Comparison of ENCODE assay signal across 25 mouse cellular contexts in the genomic region with DNA sequence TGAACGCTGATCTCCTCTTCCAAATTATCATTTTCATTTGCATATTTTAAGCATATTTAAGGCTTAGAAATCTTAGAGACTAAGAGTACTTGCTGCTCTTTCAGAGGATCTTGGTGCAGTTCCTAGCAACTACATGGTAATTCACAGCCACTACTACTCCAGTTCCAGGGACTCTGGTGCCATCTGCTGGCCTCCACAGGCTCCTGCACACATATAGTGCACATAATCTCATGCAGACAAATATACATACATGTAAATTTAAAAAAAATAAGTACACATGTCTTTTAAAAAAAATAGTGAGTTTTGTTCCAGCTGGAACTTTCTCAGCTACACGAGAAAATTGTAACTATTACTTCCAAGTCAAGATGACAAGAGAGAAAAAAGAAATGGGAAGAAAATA. TPM values are rescaled to one million over a fixed set of nuclear protein-coding genes. Genes with fewer than 3 reads are reported as not detected.
DNase-seq lines count a peak whose midpoint lies in the region; ATAC-seq and TF ChIP-seq lines count a peak whose summit lies in the region.
"Had no signal": no experiment of that assay in that cellular context is flagged by ENCODE, and none has a peak within 500 bp of the region (broad histone marks: within the 10 kb centered on the region; RNA-seq: fewer than 3 reads in every experiment).

No protein-coding gene starts in this region.

- POLR2A ChIA-PET in Patski (lab: Charles Lee), result no interaction called here

- CTCF ChIA-PET in Patski (lab: Charles Lee), result no interaction called here

- no peak overlapping the region for H3K4me2 ChIP-seq in liver, embryonic 14.5 days (ENCODE audit: low read depth)
- no peak overlapping the region for H3K4me2 ChIP-seq in liver, embryonic 12.5 days
- H3K4me2 ChIP-seq in CH12.LX (ENCODE audit: insufficient read depth, low read depth, poor library complexity, severe bottlenecking), result no peak overlapping the region
- H3K4me2 ChIP-seq: embryonic facial prominence, embryonic 12.5 days; heart, embryonic 11.5 days; lung, embryonic 15.5 days had no signal

- dilution Hi-C loops in CH12.LX (cut with MboI; ENCODE audit: extremely low pct_ligation_motif_present, extremely low pct_unique_long_range_greater_than_20kb, low sequenced_read_pairs), result no loop called here

- 49% methylated on average over 2 of the region's 2 CpGs for WGBS in liver, embryonic 14.5 days (ENCODE audit: insufficient replicate concordance)
- 58% methylated on average over 2 of the region's 2 CpGs for WGBS in liver, embryonic 12.5 days (ENCODE audit: insufficient replicate concordance)
- WGBS in limb, embryonic 10.5 days, result 91% methylated on average over 2 of the region's 2 CpGs

- in situ Hi-C loops in CH12.LX (cut with MboI; ENCODE audit: low pct_ligation_motif_present, low pct_unique_long_range_greater_than_20kb, low sequenced_read_pairs), result no loop called here
- in situ Hi-C loops in Patski (cut with MboI; ENCODE audit: low pct_unique_long_range_greater_than_20kb), result no loop called here

- no peak overlapping the region for H3K27ac ChIP-seq in liver, embryonic 14.5 days
- no peak overlapping the region for H3K27ac ChIP-seq in liver, embryonic 12.5 days
- H3K27ac ChIP-seq in CH12.LX (ENCODE audit: insufficient read depth, low read depth), result no peak overlapping the region
- H3K27ac ChIP-seq in limb, embryonic 10.5 days, result no peak overlapping the region
- H3K27ac ChIP-seq: embryonic facial prominence, embryonic 12.5 days; left cerebral cortex, adult 2 months; lung, embryonic 15.5 days; macrophage had no signal

- no peak for TF ChIP-seq POLR2A in CH12.LX (IDR thresholded peaks at IDR 0.05; ENCODE audit: low read depth, low read length)

- H3K9ac ChIP-seq in liver, embryonic 14.5 days (replicated peaks), result no peak overlapping the region
- no peak overlapping the region for H3K9ac ChIP-seq in liver, embryonic 12.5 days
- H3K9ac ChIP-seq in CH12.LX (ENCODE audit: insufficient read depth, low read depth), result no peak overlapping the region
- H3K9ac ChIP-seq: embryonic facial prominence, embryonic 12.5 days; lung, embryonic 15.5 days had no signal

- no peaks in the 10 kb centered on the region for H3K4me1 ChIP-seq in liver, embryonic 14.5 days (replicated peaks; ENCODE audit: control insufficient read depth in 2 of 2, insufficient read depth in 2 of 2, low read length in 1 of 2)
- H3K4me1 ChIP-seq in liver, embryonic 12.5 days, result no peaks in the 10 kb centered on the region
- no peaks in the 10 kb centered on the region for H3K4me1 ChIP-seq in CH12.LX (ENCODE audit: control insufficient read depth in 1 of 2, insufficient read depth in 2 of 2)
- H3K4me1 ChIP-seq in limb, embryonic 10.5 days, result no peaks in the 10 kb centered on the region
- H3K4me1 ChIP-seq: embryonic facial prominence, embryonic 12.5 days; lung, embryonic 15.5 days had no signal

- no peaks in the 10 kb centered on the region for H3K27me3 ChIP-seq in liver, embryonic 14.5 days (ENCODE audit: control insufficient read depth, insufficient read depth, low read length)
- no peaks in the 10 kb centered on the region for H3K27me3 ChIP-seq in liver, embryonic 12.5 days (replicated peaks)
- H3K27me3 ChIP-seq in CH12.LX (replicated peaks) (no peaks in the 10 kb centered on the region), Patski (no peaks in the 10 kb centered on the region)
- H3K27me3 ChIP-seq in limb, embryonic 10.5 days (ENCODE audit: low read depth, poor library complexity, severe bottlenecking), result no peaks in the 10 kb centered on the region
- H3K27me3 ChIP-seq: embryonic facial prominence, embryonic 12.5 days; lung, embryonic 15.5 days had no signal

- ATAC-seq in liver, embryonic 14.5 days (ENCODE audit: insufficient read depth), result no peak
- no peak for ATAC-seq in liver, embryonic 12.5 days
- ATAC-seq in Patski, result no peak
- ATAC-seq: hindbrain, embryonic 16.5 days had no signal

- no peaks in the 10 kb centered on the region for H3K9me3 ChIP-seq in liver, embryonic 14.5 days (ENCODE audit: control insufficient read depth, low read length)
- peaks cover 6% of the 10 kb centered on the region for H3K9me3 ChIP-seq in liver, embryonic 12.5 days (replicated peaks)
- H3K9me3 ChIP-seq in CH12.LX (replicated peaks; ENCODE audit: low read length), result peaks cover 12% of the 10 kb centered on the region
- no peaks in the 10 kb centered on the region for H3K9me3 ChIP-seq in limb, embryonic 10.5 days (replicated peaks)
- H3K9me3 ChIP-seq: embryonic facial prominence, embryonic 12.5 days; lung, embryonic 15.5 days had no signal

- no peak overlapping the region for H3K4me3 ChIP-seq in liver, embryonic 14.5 days (ENCODE audit: insufficient read depth in 1 of 2, low read depth in 2 of 2, low read length in 2 of 2)
- H3K4me3 ChIP-seq in liver, embryonic 12.5 days, result no peak overlapping the region
- no peak overlapping the region for H3K4me3 ChIP-seq in CH12.LX (replicated peaks in 1 of 3; ENCODE audit: low read depth in 2 of 3, low read length in 2 of 3, poor library complexity in 1 of 3)
- H3K4me3 ChIP-seq in limb, embryonic 10.5 days, result no peak overlapping the region
- H3K4me3 ChIP-seq: embryonic facial prominence, embryonic 12.5 days; left cerebral cortex, adult 2 months; lung, embryonic 15.5 days had no signal

- 0 out of 2 replicates have a peak, but pooled peaks have one; percentile 8 for TF ChIP-seq CTCF in liver, embryonic 14.5 days (IDR thresholded peaks at IDR 0.05; ENCODE audit: low read depth)
- TF ChIP-seq CTCF in CH12.LX (conservative IDR thresholded peaks at IDR 0.05 in 1 of 2, IDR thresholded peaks at IDR 0.05 in 1 of 2; ENCODE audit: low read depth in 2 of 2, low read length in 2 of 2) (peak in 1 of 2 experiments; percentile 28; a peak in 2 of 4 replicates), Patski (IDR thresholded peaks at IDR 0.05) (peak; percentile 26)

- no peaks in the 10 kb centered on the region for H3K36me3 ChIP-seq in liver, embryonic 14.5 days (replicated peaks; ENCODE audit: control insufficient read depth, insufficient read depth, low read depth)
- no peaks in the 10 kb centered on the region for H3K36me3 ChIP-seq in liver, embryonic 12.5 days
- no peaks in the 10 kb centered on the region for H3K36me3 ChIP-seq in CH12.LX (replicated peaks in 1 of 2; ENCODE audit: control insufficient read depth in 1 of 2, insufficient read depth in 1 of 2, low read length in 1 of 2)
- H3K36me3 ChIP-seq in limb, embryonic 10.5 days, result no peaks in the 10 kb centered on the region
- H3K36me3 ChIP-seq: embryonic facial prominence, embryonic 12.5 days; G1E; lung, embryonic 15.5 days had no signal

- no peak for TF ChIP-seq EP300 in liver, embryonic 14.5 days (IDR thresholded peaks at IDR 0.05; ENCODE audit: low read depth)
- TF ChIP-seq EP300 in CH12.LX (IDR thresholded peaks at IDR 0.05; ENCODE audit: low read length), result no peak

- DNase-seq in liver, embryonic 14.5 days (ENCODE audit: low read depth in 3 of 3, low spot score in 3 of 3), result no peak
- DNase-seq in 416B (ENCODE audit: low read depth) (peak; percentile 7), CH12.LX (ENCODE audit: extremely low read depth) (no peak), Patski (ENCODE audit: low read depth, low spot score) (no peak)
- DNase-seq in limb, embryonic 10.5 days (ENCODE audit: low spot score), result no peak
- DNase-seq in heart, adult 8-10 months (ENCODE audit: low spot score), result no peak
- DNase-seq: adrenal gland, postnatal 25 days; cerebellum, postnatal 10 days; kidney, adult 11 months; kidney, postnatal 4 days; layer of hippocampus, adult 9-11 months; left cerebral cortex, postnatal 4 days; liver had no signal

- no peaks in the 10 kb centered on the region for H3K79me2 ChIP-seq in CH12.LX (replicated peaks; ENCODE audit: control insufficient read depth, extremely low read depth, insufficient read depth, poor library complexity, severe bottlenecking)

- peak; percentile 16 for TF ChIP-seq RAD21 in CH12.LX (IDR thresholded peaks at IDR 0.05; ENCODE audit: low read depth, low read length)

TF ChIP-seq in CH12.LX, 34 proteins besides CTCF, POLR2A, EP300 and RAD21:
- TF ChIP-seq MAX (IDR thresholded peaks at IDR 0.05; ENCODE audit: low read length) (no peak), USF2 (conservative IDR thresholded peaks at IDR 0.05; ENCODE audit: low read depth, low read length) (no peak), MAZ (IDR thresholded peaks at IDR 0.05; ENCODE audit: low read depth, low read length) (no peak), POLR2AphosphoS2 (IDR thresholded peaks at IDR 0.05; ENCODE audit: low read depth, low read length) (no peak), JUN (IDR thresholded peaks at IDR 0.05; ENCODE audit: insufficient read depth, low read depth, low read length) (no peak), SIN3A (IDR thresholded peaks at IDR 0.05; ENCODE audit: low read length) (no peak), NRF1 (IDR thresholded peaks at IDR 0.05; ENCODE audit: low read depth, low read length) (no peak), ZNF384 (IDR thresholded peaks at IDR 0.05; ENCODE audit: low read depth, low read length) (no peak), IRF4 (IDR thresholded peaks at IDR 0.05; ENCODE audit: low read depth, low read length) (no peak), ZMIZ1 (IDR thresholded peaks at IDR 0.05; ENCODE audit: low read depth, low read length) (no peak), ZKSCAN1 (IDR thresholded peaks at IDR 0.05; ENCODE audit: borderline replicate concordance, low read depth, low read length) (no peak), MAFK (IDR thresholded peaks at IDR 0.05; ENCODE audit: insufficient replicate concordance, low read length) (no peak), MEF2A (IDR thresholded peaks at IDR 0.05; ENCODE audit: borderline replicate concordance, low read depth, low read length) (no peak), CHD1 (IDR thresholded peaks at IDR 0.05; ENCODE audit: low read depth, low read length) (no peak), E2F4 (IDR thresholded peaks at IDR 0.05; ENCODE audit: insufficient replicate concordance, low read depth, low read length) (no peak), TCF12 (IDR thresholded peaks at IDR 0.05; ENCODE audit: low read depth, low read length) (no peak), USF1 (IDR thresholded peaks at IDR 0.05; ENCODE audit: low read depth, low read length) (no peak)

RNA-seq across cellular contexts. Expression of a gene that starts 53.9 kb away (rescaled TPM):
- 0.02 TPM in 2 replicates for polyA plus RNA-seq in liver, embryonic 14.5 days (2012; rRNA removed)
- not detected in 2 replicates for polyA plus RNA-seq in liver, embryonic 14.5 days (2014; fragmentation: Nextera tagmentation; extraction: Ambion mirVana)
- polyA plus RNA-seq in liver, embryonic 12.5 days (2016; fragmentation: Nextera tagmentation; extraction: Ambion mirVana), result 0.05 TPM in 1 of 2 replicates, not detected in the other
- total RNA-seq in CH12.LX (2012; rRNA removed), result not detected in 2 replicates
- total RNA-seq in CH12.LX (2014; rRNA removed), result not detected in 2 replicates
- polyA plus RNA-seq in CH12.LX (2012; ENCODE audit: insufficient read length, low read depth), result not detected in 2 replicates
- not detected for polyA plus RNA-seq in Patski (2021)
- polyA plus RNA-seq in limb, embryonic 10.5 days (2016; fragmentation: Nextera tagmentation; extraction: Ambion mirVana), result 0.09 TPM in 1 of 2 replicates, not detected in the other
- total RNA-seq in heart, adult 8-10 months (2022), result under 1 TPM; 0.16 to 0.75 (median 0.27) TPM
- total RNA-seq: hematopoietic stem cell, adult 5-6 weeks; monocyte, adult 5-6 weeks had no signal
- polyA plus RNA-seq: G1E; kidney, embryonic 16.5 days; lung, embryonic 15.5 days; macrophage; thymus, postnatal 0 days had no signal
